Mouse (Mus musculus) limb, embryonic 12.5 days (tissue): ENCODE data around the gene Atp8a2. TPM values are rescaled to one million over a fixed set of nuclear protein-coding genes. Genes with fewer than 3 reads are reported as not detected.
"Not testable (repeated sequence)": the region's sequence is repeated elsewhere in the genome, so short reads cannot be mapped to it uniquely, and the experiment has no call there.

Source experiments
- ATAC-seq: fragments of 200-750 bp; cut with Nextera tagmentation; 2 replicates; pipeline ENCODE4 v1.8.0; 2017; ENCODE audit warnings: low read depth, moderate TSS enrichment; ENCODE audit not compliant: insufficient number of reproducible peaks, insufficient read depth, low FRiP score, low TSS enrichment
- H3K27ac ChIP-seq: fragments of 300-500 bp; sonication (generic); 2 replicates; pipeline ENCODE4 v1.5.1; 2016; ENCODE audit warnings: mild to moderate bottlenecking, moderate library complexity
- H3K27me3 ChIP-seq: fragments of 300-500 bp; sonication (generic); 2 replicates; pipeline ENCODE4 v1.6.1; 2016; ENCODE audit warnings: mild to moderate bottlenecking, moderate library complexity
- H3K36me3 ChIP-seq: fragments of 300-500 bp; sonication (generic); 2 replicates; pipeline ENCODE4 v1.6.1; 2016; ENCODE audit warnings: mild to moderate bottlenecking, moderate library complexity
- H3K4me1 ChIP-seq: fragments of 300-500 bp; sonication (generic); replicated peaks from 2 replicates; pipeline ENCODE4 v1.6.1; 2016
- H3K4me2 ChIP-seq: fragments of 300-500 bp; sonication (generic); 2 replicates; pipeline ENCODE4 v1.6.1; 2016; ENCODE audit warnings: mild to moderate bottlenecking, moderate library complexity
- H3K4me3 ChIP-seq: fragments of 300-500 bp; sonication (generic); replicated peaks from 2 replicates; pipeline ENCODE4 v1.5.1; 2016; ENCODE audit warnings: mild to moderate bottlenecking
- H3K9ac ChIP-seq: fragments of 300-500 bp; sonication (generic); replicated peaks from 2 replicates; pipeline ENCODE4 v1.6.1; 2016; ENCODE audit warnings: mild to moderate bottlenecking, moderate library complexity
- H3K9me3 ChIP-seq: fragments of 300-500 bp; sonication (generic); 2 replicates; pipeline ENCODE4 v1.6.1; 2016; ENCODE audit warnings: mild to moderate bottlenecking, moderate library complexity
- WGBS: fragments of 180-500 bp; shearing (Covaris S2); methylation state at CpG from one replicate; pipeline ENCODE4 v1.1.7; 2016; 5-methylcytosine and 5-hydroxymethylcytosine counted together
- polyA plus RNA-seq: library from polyadenylated mRNA; unstranded; fragments of >200 nt; fragmentation: Nextera tagmentation; extraction: Ambion mirVana; gene quantifications from 2 replicates; pipeline ENCODE4 v1.2.1, GENCODE M21; 2016

Gene Atp8a2
- polyA plus RNA-seq, 1 experiment from 2014 or later, result 6.7 TPM

GRCm38 (mm10) chr14:59960214-59960890 lies 236.6 kb downstream of the Atp8a2 start:
- no peak overlapping the region for H3K27ac ChIP-seq
- no peaks in the 10 kb centered on the region for H3K9me3 ChIP-seq
- peaks cover 22% of the 10 kb centered on the region for H3K4me1 ChIP-seq
- no peak overlapping the region for H3K4me2 ChIP-seq
- H3K36me3 ChIP-seq, result no peaks in the 10 kb centered on the region
- no peak for ATAC-seq
- WGBS, result 82% methylated on average over 9 of the region's 9 CpGs
- H3K9ac ChIP-seq, result no peak overlapping the region
- no peaks in the 10 kb centered on the region for H3K27me3 ChIP-seq
- H3K4me3 ChIP-seq, result no peak overlapping the region

GRCm38 (mm10) chr14:59959723-59960122 lies 237.3 kb downstream of the Atp8a2 start:
- Histone ChIP-seq H3K4me2 (no peak overlapping the region), H3K4me1 (peaks cover 22% of the 10 kb centered on the region), H3K9me3 (no peaks in the 10 kb centered on the region), H3K27me3 (no peaks in the 10 kb centered on the region), H3K27ac (no peak overlapping the region), H3K36me3 (no peaks in the 10 kb centered on the region), H3K9ac (no peak overlapping the region), H3K4me3 (no peak overlapping the region)
- no peak for ATAC-seq
- 38% methylated on average over 8 of the region's 8 CpGs for WGBS

- peak overlapping the region; percentile 17; the same call in 1 of the 2 replicates for H3K27ac ChIP-seq
- ATAC-seq, result 0 out of 2 replicates have a peak, but pooled peaks have one; percentile 59
These were observed 247.0 kb downstream of the Atp8a2 start for GRCm38 (mm10) chr14:59949983-59950382.

GRCm38 (mm10) chr14:59942864-59943611 lies 253.9 kb downstream of the Atp8a2 start:
- peak overlapping the region; percentile 8; the same call in 1 of the 2 replicates for H3K27ac ChIP-seq
- no peaks in the 10 kb centered on the region for H3K27me3 ChIP-seq
- H3K9ac ChIP-seq, result no peak overlapping the region
- no peak overlapping the region for H3K4me2 ChIP-seq
- no peaks in the 10 kb centered on the region for H3K36me3 ChIP-seq
- no peaks in the 10 kb centered on the region for H3K9me3 ChIP-seq
- H3K4me1 ChIP-seq, result peaks cover 11% of the 10 kb centered on the region
- peak; percentile 80; the same call in 1 of the 2 replicates for ATAC-seq
- 30% methylated on average over 7 of the region's 7 CpGs for WGBS
- no peak overlapping the region for H3K4me3 ChIP-seq

More at GRCm38 (mm10) chr14:59949983-59950382, 247.0 kb downstream of the Atp8a2 start:
- Histone ChIP-seq H3K36me3 (no peaks in the 10 kb centered on the region), H3K4me2 (no peak overlapping the region), H3K9ac (no peak overlapping the region), H3K4me1 (peaks cover 8% of the 10 kb centered on the region), H3K4me3 (no peak overlapping the region), H3K9me3 (no peaks in the 10 kb centered on the region), H3K27me3 (no peaks in the 10 kb centered on the region)
- 10% methylated on average over 5 of the region's 5 CpGs for WGBS

- H3K4me2 ChIP-seq, result no peak overlapping the region
- no peak overlapping the region for H3K4me3 ChIP-seq
- no peaks in the 10 kb centered on the region for H3K9me3 ChIP-seq
- H3K27me3 ChIP-seq, result no peaks in the 10 kb centered on the region
- no peak for ATAC-seq
- H3K36me3 ChIP-seq, result no peaks in the 10 kb centered on the region
- 42% methylated on average over 2 of the region's 2 CpGs for WGBS
- H3K27ac ChIP-seq, result no peak overlapping the region
- no peak overlapping the region for H3K9ac ChIP-seq
- peaks cover 11% of the 10 kb centered on the region for H3K4me1 ChIP-seq
These were observed 254.8 kb downstream of the Atp8a2 start for GRCm38 (mm10) chr14:59942199-59942598.

- ATAC-seq, result 0 out of 2 replicates have a peak, but pooled peaks have one; percentile 22
- 11% methylated on average over 6 of the region's 6 CpGs for WGBS
- no peak overlapping the region for H3K4me3 ChIP-seq
- H3K27ac ChIP-seq, result peak overlapping the region; percentile 75
- peaks cover 44% of the 10 kb centered on the region for H3K4me1 ChIP-seq
- H3K9ac ChIP-seq, result no peak overlapping the region
- H3K4me2 ChIP-seq, result peak overlapping the region; percentile 3
- H3K36me3 ChIP-seq, result no peaks in the 10 kb centered on the region
- no peaks in the 10 kb centered on the region for H3K9me3 ChIP-seq
- peaks cover 10% of the 10 kb centered on the region for H3K27me3 ChIP-seq
These were observed 264.6 kb downstream of the Atp8a2 start for GRCm38 (mm10) chr14:59932355-59932754.

- no peaks in the 10 kb centered on the region for H3K9me3 ChIP-seq
- H3K4me2 ChIP-seq, result peak overlapping the region; percentile 3
- WGBS, result 53% methylated on average over 13 of the region's 13 CpGs
- H3K27ac ChIP-seq, result peak overlapping the region; percentile 75
- no peak overlapping the region for H3K4me3 ChIP-seq
- H3K4me1 ChIP-seq, result peaks cover 44% of the 10 kb centered on the region
- H3K27me3 ChIP-seq, result peaks cover 7% of the 10 kb centered on the region
- H3K9ac ChIP-seq, result no peak overlapping the region
- no peaks in the 10 kb centered on the region for H3K36me3 ChIP-seq
- ATAC-seq, result peak; percentile 82
These were observed 265.4 kb downstream of the Atp8a2 start for GRCm38 (mm10) chr14:59931412-59932058.

- not testable (repeated sequence) for H3K27ac ChIP-seq, H3K4me3 ChIP-seq, H3K4me2 ChIP-seq, H3K9me3 ChIP-seq, H3K36me3 ChIP-seq, ATAC-seq, H3K27me3 ChIP-seq, H3K9ac ChIP-seq
- peaks cover 36% of the 10 kb centered on the region for H3K4me1 ChIP-seq
- 80% methylated on average over 1 of the region's 1 CpGs for WGBS
These were observed 267.8 kb downstream of the Atp8a2 start for GRCm38 (mm10) chr14:59929190-59929589.

- Histone ChIP-seq H3K4me1 (peaks cover 33% of the 10 kb centered on the region), H3K27ac (peak overlapping the region; percentile 0; the same call in 1 of the 2 replicates), H3K9me3 (no peaks in the 10 kb centered on the region), H3K27me3 (peaks cover 3% of the 10 kb centered on the region; the same call in 1 of the 2 replicates), H3K9ac (no peak overlapping the region), H3K4me3 (no peak overlapping the region), H3K36me3 (no peaks in the 10 kb centered on the region), H3K4me2 (no peak overlapping the region)
- no peak for ATAC-seq
- 80% methylated on average over 5 of the region's 5 CpGs for WGBS
These were observed 268.2 kb downstream of the Atp8a2 start for GRCm38 (mm10) chr14:59928781-59929180.

- Histone ChIP-seq H3K27me3 (no peaks in the 10 kb centered on the region; the same call in 1 of the 2 replicates), H3K4me1 (peaks cover 24% of the 10 kb centered on the region), H3K9ac (no peak overlapping the region), H3K36me3 (no peaks in the 10 kb centered on the region), H3K4me3 (no peak overlapping the region), H3K9me3 (no peaks in the 10 kb centered on the region), H3K27ac (no peak overlapping the region), H3K4me2 (no peak overlapping the region)
- no peak for ATAC-seq
- 72% methylated on average over 5 of the region's 5 CpGs for WGBS
These were observed 269.2 kb downstream of the Atp8a2 start for GRCm38 (mm10) chr14:59927804-59928203.

GRCm38 (mm10) chr14:59919865-59920264 lies 277.1 kb downstream of the Atp8a2 start:
- no peaks in the 10 kb centered on the region for H3K9me3 ChIP-seq
- H3K27ac ChIP-seq, result no peak overlapping the region
- peaks cover 16% of the 10 kb centered on the region for H3K4me1 ChIP-seq
- H3K36me3 ChIP-seq, result no peaks in the 10 kb centered on the region
- H3K4me3 ChIP-seq, result no peak overlapping the region
- ATAC-seq, result no peak
- H3K4me2 ChIP-seq, result 0 out of 2 replicates have a peak overlapping the region, but pooled peaks have one; percentile 0
- no peak overlapping the region for H3K9ac ChIP-seq
- H3K27me3 ChIP-seq, result peaks cover 8% of the 10 kb centered on the region; the same call in 1 of the 2 replicates
- WGBS, result 42% methylated on average over 8 of the region's 8 CpGs
